Mouse (Mus musculus) mouse embryonic stem cell (cell line): ENCODE data around the gene Tnfaip3.

Experiments
- in situ Hi-C, 2 experiments: fragments of 300-500 bp; cut with MboI; formaldehyde crosslinking; loops; 1 replicate in 1 of 2; 3 replicates in 1 of 2; pipeline ENCODE4 v1.14.3; 2019 to 2020; ENCODE audit warnings: low sequenced_read_pairs in 2 of 2, low pct_unique_long_range_greater_than_20kb in 1 of 2, mixed read lengths in 1 of 2; ENCODE audit not compliant: unreplicated experiment in 1 of 2

Tnfaip3 gene

GRCm38 (mm10) chr10:19023622-19024326 is 8.3 kb upstream of the Tnfaip3 start:
- in situ Hi-C loops = no loop called here

- in situ Hi-C loops = no loop called here
Observed at GRCm38 (mm10) chr10:19022272-19022671, 6.8 kb upstream of the Tnfaip3 start.

DNA sequence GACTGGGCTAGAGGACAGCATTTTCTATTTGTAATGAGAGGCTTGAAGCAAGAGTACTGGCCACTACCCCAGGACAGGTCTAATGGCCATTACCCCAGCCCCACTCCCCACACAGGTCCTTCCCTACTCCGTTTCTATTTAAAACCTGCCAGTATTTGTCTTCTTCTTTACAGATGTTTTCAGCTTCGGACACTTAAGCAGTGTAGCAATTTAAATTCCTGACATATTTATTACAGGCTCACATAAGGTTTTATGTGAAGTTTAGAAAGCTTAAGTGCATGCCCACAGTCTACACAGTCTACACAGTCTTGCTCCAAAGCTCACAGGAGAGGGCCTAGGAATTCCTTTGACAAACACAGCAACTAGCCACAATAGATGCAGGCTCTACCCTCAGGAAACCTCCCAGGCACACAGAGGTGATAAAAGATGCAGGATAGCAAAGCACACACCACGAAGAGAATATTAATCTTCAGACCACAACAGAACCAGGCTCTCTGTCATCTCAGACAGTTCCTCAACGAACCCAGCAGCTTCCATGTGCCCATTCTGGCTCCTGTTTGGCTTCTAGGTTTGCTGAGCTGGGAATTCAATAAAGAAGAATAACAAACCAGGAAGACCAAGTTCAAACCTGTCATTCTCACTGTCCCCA is 1.5 kb upstream of the Tnfaip3 start:
- in situ Hi-C loops = loop anchor here in 1 of 2 experiments (10.0 kb wide), 1 partner anchor 168 kb away; no protein-coding TSS in a partner anchor

GRCm38 (mm10) chr10:19014381-19015256 is 838 bp downstream of the Tnfaip3 start:
- in situ Hi-C loops = loop anchor here in 1 of 2 experiments (10.0 kb wide), 1 partner anchor 170 kb away; no protein-coding TSS in a partner anchor

- in situ Hi-C loops = loop anchor here in 1 of 2 experiments (10.0 kb wide), 1 partner anchor 171 kb away; no protein-coding TSS in a partner anchor
Observed at GRCm38 (mm10) chr10:19013351-19013750, 2.1 kb downstream of the Tnfaip3 start.

GRCm38 (mm10) chr10:19012616-19013015 is 2.8 kb downstream of the Tnfaip3 start:
- in situ Hi-C loops = loop anchor here in 1 of 2 experiments (10.0 kb wide), 1 partner anchor 172 kb away; no protein-coding TSS in a partner anchor

DNA sequence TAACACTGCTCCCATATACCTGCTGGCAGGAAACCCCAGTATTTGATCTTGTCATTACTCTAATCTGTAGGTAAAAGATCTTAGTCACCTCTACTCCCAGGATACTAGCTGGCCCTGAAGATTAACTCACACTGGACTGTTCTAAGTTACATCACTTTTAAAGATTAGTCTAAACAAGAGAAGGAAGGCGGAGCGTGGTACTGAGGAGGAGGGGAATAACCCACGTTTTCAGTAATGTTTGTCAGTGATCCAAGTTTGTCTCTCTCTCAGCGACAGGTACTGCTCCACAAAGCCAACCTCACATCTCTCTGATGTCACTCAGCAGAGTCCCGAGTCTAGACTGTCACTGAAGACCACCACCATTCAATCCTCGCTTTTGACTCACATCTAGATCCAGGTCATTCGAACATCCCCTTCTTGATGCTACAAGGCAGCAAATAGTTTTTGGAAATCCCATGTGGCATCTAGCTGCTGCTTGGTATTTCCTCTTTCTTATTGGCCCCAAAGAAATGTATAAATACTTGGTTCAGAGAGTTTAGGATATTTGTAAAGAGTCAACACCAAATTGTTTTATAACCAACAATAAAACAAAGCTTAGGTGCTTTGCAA is 3.5 kb downstream of the Tnfaip3 start:
- in situ Hi-C loops = loop anchor here in 1 of 2 experiments (10.0 kb wide), 1 partner anchor 173 kb away; no protein-coding TSS in a partner anchor

DNA sequence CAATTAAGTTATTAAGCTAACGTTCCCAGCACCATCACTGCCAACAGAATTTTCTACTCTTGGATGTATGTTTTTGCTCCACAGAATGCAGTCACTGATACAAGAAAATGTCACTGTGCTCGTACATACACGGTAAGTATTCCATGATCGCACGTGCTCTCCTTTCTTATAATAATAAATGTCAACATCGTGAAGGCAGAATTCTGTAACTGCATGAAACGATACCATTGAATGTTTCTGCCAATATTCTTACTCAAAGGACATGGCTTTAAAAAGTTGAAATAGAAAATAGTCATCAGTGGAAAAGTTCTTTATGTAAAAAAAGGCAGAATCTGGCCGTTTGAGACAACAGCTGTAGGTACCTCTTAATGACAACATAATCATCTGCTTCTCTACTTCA is 5.0 kb downstream of the Tnfaip3 start:
- in situ Hi-C loops = loop anchor here in 1 of 2 experiments (10.0 kb wide), 1 partner anchor 174 kb away; no protein-coding TSS in a partner anchor

GRCm38 (mm10) chr10:19009186-19009672 is 6.2 kb downstream of the Tnfaip3 start:
- in situ Hi-C loops = no loop called here

- in situ Hi-C loops = no loop called here
Observed at GRCm38 (mm10) chr10:19008607-19008940, 6.9 kb downstream of the Tnfaip3 start.

DNA sequence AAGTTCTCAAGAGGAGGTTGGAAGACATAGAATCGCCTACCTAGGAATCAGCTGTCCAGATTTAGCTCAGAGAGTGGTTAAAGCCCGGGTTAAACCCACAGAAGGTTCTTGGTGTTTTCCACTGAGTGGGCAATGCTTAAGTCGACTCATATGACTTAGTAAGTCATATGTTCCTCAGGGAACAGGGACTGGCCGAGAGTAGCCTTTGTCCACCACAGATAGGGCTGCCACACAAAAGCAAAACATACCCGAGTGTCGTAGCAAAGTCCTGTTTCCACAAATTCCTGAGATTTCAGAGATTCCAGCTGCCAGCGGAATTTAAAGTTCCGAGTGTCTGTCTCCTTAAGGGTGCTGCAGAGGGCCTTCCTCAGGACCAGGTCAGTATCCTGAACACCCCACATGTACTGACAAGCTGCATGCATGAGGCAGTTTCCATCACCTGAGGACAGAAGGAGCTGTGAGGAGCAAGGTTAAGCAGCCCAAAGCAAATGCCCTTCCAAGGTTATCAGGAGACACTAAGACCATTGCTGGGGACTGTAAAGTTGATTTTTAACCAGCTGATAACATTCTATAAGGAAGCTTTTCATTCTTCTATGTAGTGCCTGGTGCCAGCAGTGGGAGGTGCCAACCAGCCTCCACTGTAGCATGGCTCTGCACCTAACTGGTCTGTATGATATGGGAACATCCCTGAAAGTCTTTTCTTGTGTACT is 7.4 kb downstream of the Tnfaip3 start:
- in situ Hi-C loops = no loop called here

DNA sequence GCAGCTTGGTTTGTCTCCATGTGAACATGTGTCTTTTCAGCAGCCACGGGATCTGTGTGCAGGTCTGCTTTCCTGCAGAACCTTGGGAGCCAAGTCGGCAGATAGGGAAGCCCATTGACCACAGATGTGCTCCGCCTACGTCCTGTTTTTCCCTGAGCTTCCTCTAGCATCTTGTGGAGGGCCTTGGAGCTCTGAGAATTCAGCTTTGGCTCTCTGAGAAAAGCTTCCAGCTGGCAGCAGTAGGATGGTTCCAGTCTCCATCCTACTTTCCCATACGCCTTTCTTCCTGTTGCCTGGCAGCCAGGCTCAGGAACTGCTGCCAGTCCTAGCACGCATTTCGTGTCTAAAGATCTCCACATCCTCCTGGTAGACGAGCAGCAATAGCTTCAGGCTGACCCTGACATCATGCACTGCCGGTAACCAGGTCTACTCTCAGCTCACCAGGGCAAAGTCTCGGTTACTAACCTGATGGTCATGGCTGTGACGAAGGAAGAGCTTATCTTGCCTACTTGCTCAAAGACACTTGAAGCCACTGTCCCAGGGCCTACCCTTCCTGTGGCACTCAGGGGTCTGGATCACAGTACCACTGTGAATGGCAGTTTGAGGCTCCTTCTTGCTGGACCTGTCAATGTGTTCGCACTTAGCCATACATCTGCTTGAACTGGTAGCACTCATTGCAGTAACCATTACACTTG is 13.2 kb downstream of the Tnfaip3 start:
- in situ Hi-C loops = no loop called here

DNA sequence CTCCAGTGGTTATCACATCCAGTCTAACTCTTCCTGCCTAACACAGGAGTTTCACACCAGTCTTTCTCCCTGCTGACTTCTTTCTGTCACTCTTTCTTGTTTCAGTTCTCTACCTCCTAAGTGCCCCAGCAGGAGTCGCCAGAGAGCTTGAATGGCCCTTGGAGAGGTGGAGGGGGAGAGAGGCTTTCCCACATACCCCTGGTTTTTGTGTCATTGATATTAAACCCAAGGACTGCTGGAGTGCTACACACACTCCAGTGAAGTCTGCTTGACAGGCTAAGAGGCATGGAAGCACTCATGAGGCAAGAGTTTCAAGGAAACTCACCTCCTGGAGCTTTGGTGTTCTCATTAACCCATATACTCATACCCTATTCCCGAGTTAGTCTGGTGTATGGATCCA is 16.0 kb downstream of the Tnfaip3 start:
- in situ Hi-C loops = no loop called here

DNA sequence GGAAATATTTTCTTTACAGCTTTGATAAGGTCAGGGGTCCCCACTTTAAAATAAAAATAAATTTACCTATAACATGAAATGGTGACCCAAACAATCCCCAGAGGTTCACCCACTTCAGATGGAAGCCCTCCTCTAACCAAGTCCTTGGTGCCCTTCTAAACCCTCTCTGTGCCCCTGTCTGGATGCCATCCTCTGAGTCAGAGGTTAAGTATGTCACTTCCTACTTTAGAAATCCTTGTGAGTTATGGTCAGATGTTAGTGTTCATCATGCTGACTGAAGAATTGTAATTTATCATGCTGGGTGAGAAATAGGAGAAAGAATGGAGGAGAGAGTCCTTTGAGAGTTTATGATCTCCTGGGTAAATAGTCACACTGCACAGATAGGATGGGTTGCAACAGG is 19.1 kb downstream of the Tnfaip3 start:
- in situ Hi-C loops = no loop called here

DNA sequence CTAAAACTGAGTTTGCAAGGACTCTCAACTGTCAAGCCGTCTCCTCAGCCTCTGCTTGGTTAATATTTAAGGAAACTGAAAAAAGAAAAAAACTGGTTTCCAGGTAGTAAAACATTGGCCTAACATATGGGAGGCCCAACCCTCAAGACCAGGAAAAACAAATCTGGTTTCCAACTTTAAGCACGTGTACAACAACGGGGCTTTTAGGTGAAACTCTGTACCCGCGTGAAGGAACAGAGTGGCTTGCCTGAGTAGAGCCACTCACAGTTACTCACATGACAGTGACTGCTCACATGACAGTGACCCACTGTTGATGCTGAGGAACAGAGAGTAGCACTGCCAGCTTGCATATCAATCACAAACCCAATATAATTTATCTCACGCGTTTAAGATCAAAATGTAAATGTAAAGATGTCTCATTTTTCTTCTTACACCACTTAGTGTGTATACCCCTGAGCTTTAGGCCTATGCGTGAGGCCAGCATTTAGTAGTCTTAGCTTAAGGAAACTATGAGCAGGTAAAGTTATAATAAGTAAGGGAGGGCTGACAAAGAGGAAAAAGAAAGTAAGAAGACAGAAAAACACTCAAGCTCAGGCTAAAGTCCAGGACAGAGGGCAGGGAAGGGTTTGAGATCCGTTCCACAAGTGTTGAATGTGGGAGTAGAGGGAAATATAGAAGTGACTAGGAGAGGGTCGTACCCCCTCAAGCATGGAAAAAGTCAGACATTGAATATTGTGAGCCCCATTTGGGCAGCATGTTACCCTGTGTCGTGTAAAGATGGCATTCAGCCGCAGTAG is 19.8 kb downstream of the Tnfaip3 start:
- in situ Hi-C loops = no loop called here

GRCm38 (mm10) chr10:18992971-18993370 is 22.5 kb downstream of the Tnfaip3 start:
- in situ Hi-C loops = no loop called here

- in situ Hi-C loops = no loop called here
Observed at GRCm38 (mm10) chr10:18991057-18991456, 24.4 kb downstream of the Tnfaip3 start.
